Mouse (Mus musculus) testis, postnatal 14 days (tissue): ENCODE measurements around the gene Adgrl3.

ENCODE experiments used
- DNase-seq: peaks from one replicate; pipeline ENCODE4 v3.0.0; 2021; ENCODE audit warnings: low spot score

Gene Adgrl3

GRCm38 (mm10) chr5:81076377-81076776 lies 56.4 kb downstream of the Adgrl3 start:
- no peak for DNase-seq

- no peak for DNase-seq
These were observed 57.1 kb downstream of the Adgrl3 start for GRCm38 (mm10) chr5:81077031-81077430.

- no peak for DNase-seq
These were observed 58.1 kb downstream of the Adgrl3 start for GRCm38 (mm10) chr5:81077990-81078389.

DNA sequence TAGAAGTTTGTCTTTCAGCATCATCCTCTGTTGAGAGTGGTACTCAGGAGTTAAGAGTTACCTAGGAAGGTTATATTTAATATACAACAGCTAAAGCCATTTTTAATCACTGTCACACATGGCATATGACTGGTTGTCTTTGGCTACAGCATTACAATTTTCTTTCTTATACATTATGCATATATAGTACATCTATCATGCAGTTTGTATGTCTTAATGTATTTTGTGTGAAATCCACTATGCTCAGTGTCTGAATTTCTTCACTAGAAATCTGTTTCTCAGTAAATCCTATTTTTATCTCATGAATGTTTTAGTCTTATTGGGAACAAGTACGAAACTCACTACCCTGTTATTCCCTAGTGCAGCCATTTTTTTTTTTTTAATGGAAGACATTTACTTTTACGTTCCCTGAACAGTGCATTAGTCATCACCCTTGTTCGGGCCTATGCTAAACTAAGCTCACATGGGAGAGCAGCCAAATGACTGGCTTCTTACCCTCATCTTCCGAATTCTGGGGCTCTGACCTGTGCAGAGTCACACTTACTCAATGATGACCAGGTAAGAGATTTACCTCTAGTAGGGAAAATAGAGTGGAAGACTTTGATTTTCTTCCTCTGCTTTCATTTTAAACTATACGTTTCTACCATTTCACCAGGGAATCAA lies 63.9 kb downstream of the Adgrl3 start:
- no peak for DNase-seq

DNA sequence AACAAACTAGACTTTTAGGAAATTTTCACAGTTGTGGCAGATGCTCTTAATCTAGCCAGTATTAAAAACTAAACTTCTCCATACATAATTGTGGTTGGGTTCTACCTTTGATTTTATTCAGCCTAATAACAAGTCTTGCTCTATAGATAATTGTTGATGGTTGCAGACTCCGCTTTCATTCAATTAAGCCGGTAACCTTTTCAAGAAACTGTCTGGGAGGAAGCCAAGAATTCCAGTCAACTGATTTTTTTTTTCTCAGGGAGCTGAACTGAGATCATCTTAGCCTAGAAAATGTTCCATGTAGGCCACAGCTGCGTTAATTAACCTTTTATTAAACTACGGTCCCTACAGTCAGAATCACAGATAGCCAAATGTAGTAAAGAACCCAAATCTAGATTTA lies 65.2 kb downstream of the Adgrl3 start:
- no peak for DNase-seq

DNA sequence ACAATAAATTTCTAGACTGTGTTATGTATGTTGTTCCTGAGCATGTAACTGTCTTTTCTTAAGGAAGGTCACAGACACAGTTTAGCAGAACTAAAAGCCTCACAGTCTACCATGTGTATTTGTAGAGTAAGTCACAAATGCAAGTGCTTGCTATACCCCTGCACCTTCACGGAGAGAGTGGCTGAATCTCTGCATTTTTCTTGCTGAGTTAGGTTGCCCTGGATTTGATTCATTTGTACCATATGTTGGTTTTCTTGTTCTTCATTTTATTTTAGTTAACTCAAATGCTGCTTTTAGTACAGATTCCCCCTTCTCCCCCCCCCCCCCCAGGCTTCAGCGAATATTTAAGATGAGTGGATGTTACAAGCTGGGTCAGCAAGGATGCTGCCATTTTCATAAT lies 68.7 kb downstream of the Adgrl3 start:
- no peak for DNase-seq

DNA sequence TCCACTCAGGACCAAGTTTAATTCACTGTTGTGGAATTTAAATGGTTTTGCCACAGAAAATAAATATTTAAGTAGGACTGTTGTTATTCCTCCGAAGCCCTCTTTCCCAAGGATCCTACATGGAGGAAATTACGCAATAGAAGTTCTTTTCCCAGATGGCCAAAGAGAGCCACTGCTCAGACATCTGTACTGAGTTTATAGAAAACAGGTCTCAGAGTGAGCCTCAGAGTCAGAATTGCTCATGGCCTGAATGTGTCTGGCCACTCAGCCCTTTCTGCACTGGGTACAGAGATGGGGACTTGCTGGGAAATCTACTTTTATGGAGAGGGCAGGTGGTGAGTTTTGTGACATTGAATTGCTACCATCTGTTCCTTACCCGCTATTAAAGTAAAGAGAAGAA lies 74.7 kb downstream of the Adgrl3 start:
- no peak for DNase-seq

- no peak for DNase-seq
These were observed 77.2 kb downstream of the Adgrl3 start for GRCm38 (mm10) chr5:81097131-81097530.

DNA sequence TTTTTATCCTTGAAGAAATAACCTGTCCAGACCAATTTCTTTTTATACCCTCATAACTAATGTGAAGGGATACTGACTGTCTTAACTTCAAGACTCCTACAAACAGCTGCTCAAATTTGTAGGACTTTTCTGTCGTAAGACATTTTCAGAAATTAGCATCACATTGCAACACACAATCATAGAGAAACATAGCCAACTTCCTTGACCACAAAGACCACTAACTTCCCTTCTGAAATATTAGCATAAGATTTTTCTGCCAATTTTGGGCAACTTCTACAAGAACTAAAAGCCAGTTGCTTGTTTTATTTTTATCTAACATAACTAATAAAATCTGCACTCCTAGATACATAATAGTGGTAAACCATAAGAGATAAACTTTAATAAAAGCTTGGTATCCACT lies 87.5 kb downstream of the Adgrl3 start:
- DNase-seq, result no peak

GRCm38 (mm10) chr5:81124483-81124882 lies 104.5 kb downstream of the Adgrl3 start:
- no peak for DNase-seq

DNA sequence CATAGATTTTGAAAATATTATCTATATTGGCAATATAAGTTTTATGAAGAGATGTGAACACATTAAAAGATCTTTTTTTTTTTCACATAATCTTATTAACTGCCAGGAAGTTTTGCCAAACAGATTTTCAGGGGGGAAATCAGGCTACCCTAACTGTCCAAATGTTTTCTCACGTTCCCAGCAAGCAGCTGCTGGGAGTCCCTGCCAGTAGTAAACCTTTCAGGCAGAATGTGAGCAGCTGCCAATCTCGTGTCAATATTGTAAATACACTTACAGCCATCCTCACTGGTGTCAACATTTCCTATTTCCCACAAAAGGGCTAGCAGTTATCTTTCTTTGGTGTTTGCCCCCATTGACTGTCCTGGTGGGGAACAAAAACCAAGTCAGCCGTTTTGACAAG lies 107.7 kb downstream of the Adgrl3 start:
- DNase-seq, result no peak

DNA sequence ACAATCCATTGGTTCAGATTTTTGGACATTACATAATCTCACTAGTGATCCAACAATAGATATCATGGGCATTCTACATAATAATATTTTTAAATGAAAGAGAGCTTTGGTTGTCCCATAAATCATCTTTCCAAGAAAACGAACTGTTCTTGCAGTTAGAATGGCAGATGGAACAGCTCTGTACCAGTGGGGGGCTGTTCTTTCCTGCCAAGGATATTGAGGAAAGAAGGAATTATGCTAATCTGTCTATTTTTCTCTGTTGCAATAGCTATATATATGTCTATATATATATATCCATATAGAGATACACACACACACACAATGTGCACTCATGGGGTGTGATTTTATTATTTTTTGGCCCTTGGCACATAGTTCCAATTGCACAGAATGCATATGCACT lies 116.5 kb downstream of the Adgrl3 start:
- DNase-seq, result no peak

DNA sequence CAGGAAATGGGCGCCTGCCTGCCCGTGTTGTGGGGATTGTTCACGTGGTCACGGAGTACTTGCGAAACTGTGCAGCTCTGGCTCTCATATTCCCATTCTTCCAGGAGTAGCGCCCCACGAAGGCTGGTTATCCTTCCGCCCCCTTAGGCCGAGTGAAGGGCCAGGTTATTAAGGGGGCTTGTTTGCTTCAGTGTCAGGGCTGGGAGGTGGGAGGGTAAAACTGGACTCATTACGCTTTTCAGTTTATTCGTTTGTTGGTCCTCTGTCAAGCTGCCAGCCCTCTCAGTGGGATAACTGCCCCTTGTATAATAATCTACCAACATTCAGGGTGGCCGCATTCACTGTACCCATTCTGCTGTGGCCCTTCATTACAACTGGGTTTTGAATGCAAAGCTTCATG lies 135.9 kb downstream of the Adgrl3 start:
- DNase-seq, result no peak

GRCm38 (mm10) chr5:81156281-81156680 lies 136.3 kb downstream of the Adgrl3 start:
- DNase-seq, result no peak

GRCm38 (mm10) chr5:81156796-81157195 lies 136.9 kb downstream of the Adgrl3 start:
- DNase-seq, result no peak

DNA sequence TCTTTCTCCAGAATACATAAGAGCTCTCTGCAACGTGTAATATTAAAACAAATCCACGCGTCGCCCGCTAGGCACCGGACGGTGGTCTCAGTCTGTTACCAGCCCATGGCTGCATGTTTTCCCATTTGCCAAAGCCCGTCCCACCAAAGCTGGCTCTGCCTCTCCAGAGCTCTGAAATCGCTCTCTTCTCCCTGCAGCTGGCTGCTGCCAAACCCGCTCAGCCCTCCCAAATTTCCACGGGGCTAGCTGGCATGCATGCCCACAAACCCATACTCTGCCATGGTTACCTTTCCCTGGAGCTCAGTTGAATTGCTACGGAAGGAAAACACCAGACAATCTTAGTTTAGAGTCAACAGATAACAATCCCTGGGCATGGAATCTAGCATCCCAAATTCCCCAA lies 139.1 kb downstream of the Adgrl3 start:
- no peak for DNase-seq

- no peak for DNase-seq
These were observed 140.5 kb downstream of the Adgrl3 start for GRCm38 (mm10) chr5:81160431-81160830.

DNA sequence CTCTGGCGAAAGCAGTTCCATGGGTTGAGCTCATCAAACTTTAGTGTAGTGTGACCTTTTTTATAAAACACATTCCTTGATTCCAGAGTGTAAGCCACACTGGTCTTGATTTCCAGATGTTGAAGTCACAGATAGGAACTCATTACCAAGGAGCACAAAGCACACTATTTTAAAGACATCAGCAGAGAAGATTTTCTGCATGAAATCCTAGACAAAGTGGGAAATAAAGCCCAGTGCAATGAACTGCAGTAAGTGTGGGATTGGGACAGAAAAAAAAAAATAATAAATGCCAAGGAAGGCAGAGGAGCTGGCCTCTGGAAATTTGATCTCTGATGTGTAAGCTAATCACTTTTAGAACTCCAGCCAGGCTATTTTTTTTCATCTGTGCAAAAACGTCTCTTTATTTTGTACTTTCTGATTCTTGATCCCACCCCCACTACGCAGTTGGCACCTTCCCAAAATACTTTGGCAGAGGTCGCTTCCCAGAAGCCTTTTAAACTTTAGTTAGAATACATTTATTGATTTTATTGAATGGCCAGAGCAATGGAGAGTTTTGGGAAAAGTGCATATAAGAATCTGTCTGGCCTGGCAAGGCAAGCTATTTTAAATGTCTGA lies 169.0 kb downstream of the Adgrl3 start:
- DNase-seq, result no peak

- DNase-seq, result no peak
These were observed 180.4 kb downstream of the Adgrl3 start for GRCm38 (mm10) chr5:81200354-81200753.

GRCm38 (mm10) chr5:81201885-81202284 lies 181.9 kb downstream of the Adgrl3 start:
- no peak for DNase-seq

DNA sequence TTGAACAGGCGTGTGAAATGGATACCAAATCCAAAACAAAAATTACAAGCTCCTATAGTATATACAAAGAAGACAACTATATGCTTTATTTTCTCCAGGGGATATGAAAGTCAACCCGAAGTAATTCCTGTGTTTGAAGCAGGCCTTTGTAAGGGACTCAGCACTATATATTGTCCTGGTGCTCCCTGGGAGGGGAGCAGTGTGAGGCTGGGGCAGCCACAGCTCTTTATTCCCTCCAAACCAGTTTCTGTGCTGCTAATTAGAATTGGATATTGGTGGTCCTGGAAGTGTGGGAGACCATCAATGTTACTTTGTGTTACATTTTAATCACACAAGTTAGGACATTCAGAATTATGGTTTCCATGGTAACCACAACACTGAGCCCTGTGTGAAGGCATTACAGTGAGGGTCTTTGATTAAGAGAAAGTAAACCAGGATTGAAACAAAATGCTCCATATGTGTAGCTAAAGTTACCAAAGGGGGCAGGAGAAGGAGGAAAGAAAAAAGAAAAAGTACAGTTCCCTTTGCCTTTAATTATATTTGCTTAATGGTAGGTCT lies 198.6 kb downstream of the Adgrl3 start:
- DNase-seq, result no peak

- DNase-seq, result no peak
These were observed 204.5 kb downstream of the Adgrl3 start for GRCm38 (mm10) chr5:81224465-81224864.

DNA sequence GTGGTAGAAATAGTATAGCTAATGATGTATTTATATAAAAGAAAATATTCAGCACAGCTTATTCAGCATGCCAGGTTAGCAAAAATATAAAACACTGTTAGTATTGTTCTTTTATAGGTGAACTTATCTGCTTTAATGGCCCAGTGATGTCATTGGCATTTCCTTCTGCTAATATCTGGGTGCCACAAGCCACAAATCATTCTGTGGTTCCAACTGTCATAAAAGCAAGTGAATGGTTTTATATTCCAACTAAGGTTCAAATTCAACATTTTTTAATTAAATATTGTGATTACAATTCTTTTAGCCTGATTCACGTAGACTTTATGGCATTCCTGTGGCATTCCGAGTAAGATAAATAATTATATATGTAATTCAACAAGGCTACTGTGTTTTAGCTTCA lies 205.5 kb downstream of the Adgrl3 start:
- no peak for DNase-seq

- DNase-seq, result no peak
These were observed 207.3 kb downstream of the Adgrl3 start for GRCm38 (mm10) chr5:81227256-81227655.
